Comparison of ENCODE assay signal across 8 mouse cellular contexts in genomic region chr15:103134277-103135086, GRCm38 (mm10). TPM values are rescaled to one million over a fixed set of nuclear protein-coding genes. Genes with fewer than 3 reads are reported as not detected.
DNase-seq lines count a peak whose midpoint lies in the region; ATAC-seq lines count a peak whose summit lies in the region.

No protein-coding gene starts in this region.

- ATAC-seq in forebrain, embryonic 14.5 days = peak; percentile 82
- peak; percentile 36 for ATAC-seq in kidney, embryonic 16.5 days (ENCODE audit: low FRiP score, low TSS enrichment)

- H3K4me3 ChIP-seq in forebrain, embryonic 14.5 days (ENCODE audit: low read depth, low read length) = no peak overlapping the region
- no peak overlapping the region for H3K4me3 ChIP-seq in kidney, embryonic 16.5 days (ENCODE audit: low read length)

- no peak overlapping the region for H3K4me2 ChIP-seq in forebrain, embryonic 14.5 days (ENCODE audit: low read length)
- no peak overlapping the region for H3K4me2 ChIP-seq in kidney, embryonic 16.5 days (replicated peaks; ENCODE audit: low read depth, low read length)

- H3K27ac ChIP-seq in forebrain, embryonic 14.5 days (ENCODE audit: low read depth, low read length) = peak overlapping the region; percentile 81
- peak overlapping the region; percentile 81 for H3K27ac ChIP-seq in kidney, embryonic 16.5 days (ENCODE audit: low read length)

- peak; percentile 46 for DNase-seq in embryo, embryonic 11 days
- no peak for DNase-seq in embryo, embryonic 10 days (ENCODE audit: low spot score)
- DNase-seq in A20 (ENCODE audit: low read depth, low spot score) = peak; percentile 90
- peak; percentile 71 for DNase-seq in forebrain, embryonic 14.5 days (ENCODE audit: low spot score)
- DNase-seq in frontal cortex, postnatal 36 days (ENCODE audit: low spot score in 2 of 2) = no peak
- no peak for DNase-seq in gastrocnemius, postnatal 10 days
- DNase-seq in urinary bladder, postnatal 10 days (ENCODE audit: low spot score) = no peak

- H3K9me3 ChIP-seq in forebrain, embryonic 14.5 days (replicated peaks; ENCODE audit: control insufficient read depth, low read length) = 0 out of 2 replicates have a peak, but pooled peaks cover 3% of the 10 kb centered on the region
- H3K9me3 ChIP-seq in kidney, embryonic 16.5 days (ENCODE audit: low read length) = 0 out of 2 replicates have a peak, but pooled peaks cover 3% of the 10 kb centered on the region

- 0 out of 2 replicates have a peak, but pooled peaks cover 4% of the 10 kb centered on the region for H3K27me3 ChIP-seq in forebrain, embryonic 14.5 days (replicated peaks; ENCODE audit: control insufficient read depth, insufficient read depth, low read length)
- H3K27me3 ChIP-seq in kidney, embryonic 16.5 days (ENCODE audit: insufficient read depth, low read length) = peaks cover 6% of the 10 kb centered on the region; the same call in 1 of the 2 replicates

- 32% methylated on average over 5 of the region's 5 CpGs for WGBS in forebrain, embryonic 14.5 days
- 34% methylated on average over 5 of the region's 5 CpGs for WGBS in kidney, embryonic 16.5 days

- H3K4me1 ChIP-seq in forebrain, embryonic 14.5 days (ENCODE audit: control insufficient read depth, insufficient read depth, low read length) = peaks cover 17% of the 10 kb centered on the region
- peaks cover 42% of the 10 kb centered on the region for H3K4me1 ChIP-seq in kidney, embryonic 16.5 days (ENCODE audit: insufficient read depth, low read length)

- no peaks in the 10 kb centered on the region for H3K36me3 ChIP-seq in forebrain, embryonic 14.5 days (ENCODE audit: control insufficient read depth, insufficient read depth, low read length)
- H3K36me3 ChIP-seq in kidney, embryonic 16.5 days (ENCODE audit: insufficient read depth, low read length) = no peaks in the 10 kb centered on the region

- peak overlapping the region; percentile 1; the same call in 1 of the 2 replicates for H3K9ac ChIP-seq in forebrain, embryonic 14.5 days (ENCODE audit: low read length)
- no peak overlapping the region for H3K9ac ChIP-seq in kidney, embryonic 16.5 days (replicated peaks; ENCODE audit: low read length)

RNA-seq across cellular contexts. Expression of gene Smug1, which starts 32.4 kb away (rescaled TPM):
- 25.3 and 26.5 TPM in 2 replicates for polyA plus RNA-seq in forebrain, embryonic 14.5 days (2014; fragmentation: Nextera tagmentation; extraction: Ambion mirVana)
- polyA plus RNA-seq in kidney, embryonic 16.5 days (2015; fragmentation: Nextera tagmentation; extraction: Ambion mirVana) = 19.8 and 20.5 TPM in 2 replicates
- 10 to 100 TPM; 10.5 to 12.2 TPM for total RNA-seq in gastrocnemius, postnatal 10 days (2021)

Comparison
In these comparisons a context has a peak if more than half of its experiments do, and no peak if none do; other contexts are left out.
1. DNase-seq: peak in embryo, embryonic 11 days (single experiment), A20 (single experiment) and forebrain, embryonic 14.5 days (single experiment); none in embryo, embryonic 10 days (single experiment), frontal cortex, postnatal 36 days (0 of 2), gastrocnemius, postnatal 10 days (single experiment) and urinary bladder, postnatal 10 days (single experiment).